Mouse (Mus musculus) olfactory bulb, adult 2 months (tissue): Measurements from ENCODE around the gene Pgpep1l.

Experiments
- CTCF ChIP-seq: fragments of 200-500 bp; IDR thresholded peaks from 2 replicates; pipeline ENCODE4 v1.5.1; 2012; ENCODE audit warnings: low read depth, mild to moderate bottlenecking, low read length, moderate library complexity; ENCODE audit not compliant: insufficient read depth
- POLR2A ChIP-seq: fragments of 200-500 bp; IDR thresholded peaks from 2 replicates; pipeline ENCODE4 v1.6.1; 2012; ENCODE audit warnings: mild to moderate bottlenecking, low read depth, low read length, moderate library complexity; ENCODE audit not compliant: insufficient read depth

DNA sequence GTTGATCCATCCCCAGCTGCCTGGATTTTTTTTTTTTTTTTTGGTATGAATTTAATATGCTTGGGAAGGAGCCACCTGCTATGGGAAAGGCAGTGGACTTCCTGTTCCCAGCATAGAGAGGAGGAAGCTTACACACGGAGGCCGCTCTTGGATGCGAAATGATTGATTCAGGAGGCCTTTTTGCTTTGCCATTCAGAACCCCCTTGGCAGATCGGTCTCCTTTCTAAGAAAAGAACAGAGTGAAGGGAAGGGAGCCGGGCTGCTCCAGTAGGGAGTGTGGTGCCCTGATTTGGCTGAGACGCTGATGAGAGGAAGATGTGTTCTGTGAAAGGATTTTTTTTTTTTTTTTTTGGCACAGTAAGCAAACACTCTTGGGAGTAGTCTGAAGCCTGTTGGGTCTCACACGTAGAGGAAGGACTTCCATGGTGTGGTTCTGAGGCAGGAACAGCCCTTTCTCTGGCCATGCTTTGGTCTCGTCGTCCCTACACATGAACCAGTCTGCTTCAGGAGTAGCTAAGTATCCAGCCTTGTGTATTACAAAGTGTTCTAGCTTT, 42.3 kb downstream of the Pgpep1l start:
- no peak for TF ChIP-seq CTCF
- TF ChIP-seq POLR2A = no peak
